Mouse (Mus musculus) retina, postnatal 1 day (tissue): ENCODE data around the gene Olfr1215.
"Not testable (repeated sequence)": the region's sequence is repeated elsewhere in the genome, so short reads cannot be mapped to it uniquely, and the experiment has no call there.

Source experiments
- DNase-seq: peaks from one replicate; pipeline ENCODE4 v3.0.0-alpha.2; 2012

Gene Olfr1215

DNA sequence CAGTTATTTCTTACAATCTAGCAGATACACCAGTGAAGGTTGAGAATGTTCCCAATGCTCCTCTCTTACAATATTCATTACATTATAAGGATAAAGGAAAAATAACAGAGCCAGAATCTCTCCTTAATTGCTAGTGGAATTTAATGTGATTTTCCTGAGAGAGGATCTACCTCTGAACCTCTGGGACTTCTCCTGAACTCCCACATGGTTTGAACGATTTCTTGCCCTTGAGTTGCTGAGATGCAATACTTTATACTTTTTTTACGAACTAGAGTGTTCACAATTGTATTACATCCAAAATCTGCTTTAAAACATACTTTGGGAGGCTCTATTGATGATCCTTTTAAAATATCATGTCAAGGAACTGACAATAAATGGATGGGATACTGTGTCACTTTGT lies at the start of gene Olfr1215:
Gene Olfr1215 (minus strand): TSS at position 101 of the 400 bp plus-strand sequence.
- no peak for DNase-seq

DNA sequence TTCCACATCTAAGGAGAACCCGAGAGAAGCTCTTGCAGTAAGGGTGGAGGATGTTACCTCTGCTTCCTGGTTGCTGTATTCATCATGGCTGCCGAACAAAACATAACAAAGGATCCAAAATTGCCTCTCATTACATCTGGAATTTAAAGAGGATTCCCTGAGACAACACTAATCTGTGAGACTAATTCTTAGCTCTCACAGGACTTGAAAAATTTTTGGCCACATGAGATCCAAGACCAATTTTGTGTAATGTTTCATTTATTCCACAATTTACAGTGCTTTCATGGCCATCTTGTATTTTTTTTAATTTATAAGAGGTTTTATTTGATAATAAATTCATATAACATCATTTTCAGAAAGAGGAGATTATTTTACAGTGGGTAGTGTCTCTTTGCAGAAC lies 25.2 kb upstream of the Olfr1215 start, which contains the start of gene Olfr1217:
Gene Olfr1217 (minus strand): TSS at position 101 of the 400 bp plus-strand sequence.
- no peak for DNase-seq

- DNase-seq: not testable (repeated sequence)
Observed at GRCm38 (mm10) chr2:89021436-89021835, 14.7 kb upstream of the Olfr1215 start.

GRCm38 (mm10) chr2:89018240-89018639 lies 11.5 kb upstream of the Olfr1215 start, which contains the start of gene Olfr1216:
TSS of gene Olfr1216 (minus strand) at chr2:89018340.
- no peak for DNase-seq

GRCm38 (mm10) chr2:88992553-88992952 lies 14.2 kb downstream of the Olfr1215 start, which contains the start of gene Olfr1214:
TSS of gene Olfr1214 (minus strand) at chr2:88992653.
- no peak for DNase-seq

GRCm38 (mm10) chr2:88980181-88980580 lies 26.6 kb downstream of the Olfr1215 start, which contains the start of gene Gm13762:
TSS of gene Gm13762 (minus strand) at chr2:88980281.
- DNase-seq: no peak

DNA sequence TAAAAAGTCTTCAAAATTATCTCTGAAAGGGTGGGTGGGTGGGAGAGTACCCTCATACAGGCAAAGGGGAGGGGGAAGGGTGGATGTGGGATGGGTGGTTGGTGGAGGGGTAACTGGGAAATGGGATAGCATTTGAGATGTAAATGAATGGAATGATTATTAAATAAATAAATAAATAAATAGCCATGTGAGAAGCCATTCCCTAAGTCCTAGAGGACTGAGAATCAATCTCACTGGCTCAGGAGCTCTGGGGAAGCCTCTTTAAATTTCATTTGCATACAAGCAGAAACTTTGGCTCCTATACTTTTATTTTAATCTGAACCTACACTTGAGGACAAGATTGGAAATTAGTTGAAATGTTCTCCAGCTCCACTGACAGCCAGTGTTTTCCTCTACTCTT lies 53.1 kb downstream of the Olfr1215 start, which contains the start of gene Olfr1212:
Gene Olfr1212 (plus strand): TSS at position 301 of the 400 bp plus-strand sequence.
- no peak for DNase-seq
